Mouse (Mus musculus) forelimb bud, embryonic 11.5 days (tissue): Measurements from ENCODE around the gene Adgrg5.

Source experiments
- DNase-seq: peaks from one replicate; pipeline ENCODE4 v3.0.0-alpha.2; 2012; ENCODE audit warnings: low read depth, low spot score

Gene Adgrg5

DNA sequence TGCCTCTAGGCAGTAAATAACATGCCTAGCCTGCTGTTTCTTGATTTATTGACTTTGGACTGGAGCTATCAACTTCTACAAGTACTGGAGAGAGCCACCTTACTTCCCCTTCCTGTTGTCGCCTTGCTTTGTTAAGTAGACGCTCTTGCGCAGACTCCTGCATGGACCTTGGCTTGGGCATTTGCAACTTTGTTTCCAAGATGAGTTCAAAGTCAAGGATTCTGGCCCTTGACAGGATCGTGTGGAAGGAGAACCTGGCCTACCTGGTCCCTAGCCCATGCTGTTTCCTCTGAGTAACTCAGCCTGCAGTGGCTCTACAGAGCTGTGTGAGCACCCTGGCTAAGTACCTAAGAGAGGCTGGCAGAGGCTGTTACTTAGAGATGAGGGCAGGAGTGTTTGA is 43.6 kb downstream of the Adgrg5 start:
- no peak for DNase-seq

DNA sequence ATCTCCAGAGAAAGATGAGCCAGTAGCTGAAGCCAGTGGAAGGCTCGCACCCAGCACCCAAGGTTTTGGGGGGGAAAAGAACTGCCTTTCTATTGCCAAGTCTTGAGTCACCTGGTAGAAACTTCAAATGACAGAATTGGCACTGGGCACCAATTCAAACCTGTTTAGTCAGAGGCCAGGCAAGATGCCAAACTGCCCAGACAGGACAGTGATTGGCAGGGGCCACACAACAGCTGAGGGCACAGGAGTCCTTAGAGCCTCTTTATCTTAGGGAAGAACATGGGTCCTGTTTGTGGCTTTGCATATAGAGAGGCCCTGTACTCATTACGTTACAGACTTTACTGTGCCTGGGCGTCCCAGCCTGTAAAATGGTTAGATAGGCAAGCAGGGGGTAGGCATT is 44.1 kb downstream of the Adgrg5 start:
- no peak for DNase-seq

DNA sequence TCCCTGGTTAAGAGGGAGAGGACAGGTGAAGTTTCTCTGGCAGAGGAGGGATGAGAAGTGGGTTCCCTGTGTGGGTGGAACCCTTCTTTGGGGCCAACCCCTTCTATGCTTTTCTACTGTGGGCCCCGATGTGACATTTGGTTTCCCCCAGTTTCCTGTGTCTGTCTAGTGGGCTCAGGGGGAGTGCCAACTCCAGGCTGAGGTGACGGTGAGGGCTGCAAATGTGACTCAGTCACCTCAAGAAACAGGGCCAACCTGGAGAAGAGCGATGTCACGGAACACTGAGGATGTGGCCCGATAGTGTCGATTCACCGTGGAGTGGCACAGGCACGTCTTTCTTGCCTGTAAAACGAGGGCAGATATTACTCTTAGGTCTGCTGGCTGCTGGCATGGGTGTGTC is 49.8 kb downstream of the Adgrg5 start:
- DNase-seq = no peak

DNA sequence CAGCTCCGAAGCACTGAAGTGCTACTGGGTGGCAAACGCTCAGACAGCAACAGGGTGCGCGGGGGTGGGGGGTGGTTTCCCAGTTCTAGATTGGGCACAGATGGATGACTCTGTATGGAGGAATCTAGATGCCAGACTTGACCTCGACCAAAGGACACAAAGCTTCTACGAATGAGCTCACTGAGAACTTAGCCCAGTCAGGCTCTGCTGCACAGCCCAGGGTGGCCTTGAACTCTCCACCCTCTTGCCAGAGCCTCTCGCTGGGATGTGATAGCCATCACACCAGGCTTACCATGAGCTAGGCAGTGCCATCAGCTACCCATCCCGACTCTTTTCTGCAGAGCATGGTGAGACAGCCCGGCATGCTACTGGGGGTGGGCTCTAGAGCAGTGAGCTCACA is 50.3 kb downstream of the Adgrg5 start:
- no peak for DNase-seq

DNA sequence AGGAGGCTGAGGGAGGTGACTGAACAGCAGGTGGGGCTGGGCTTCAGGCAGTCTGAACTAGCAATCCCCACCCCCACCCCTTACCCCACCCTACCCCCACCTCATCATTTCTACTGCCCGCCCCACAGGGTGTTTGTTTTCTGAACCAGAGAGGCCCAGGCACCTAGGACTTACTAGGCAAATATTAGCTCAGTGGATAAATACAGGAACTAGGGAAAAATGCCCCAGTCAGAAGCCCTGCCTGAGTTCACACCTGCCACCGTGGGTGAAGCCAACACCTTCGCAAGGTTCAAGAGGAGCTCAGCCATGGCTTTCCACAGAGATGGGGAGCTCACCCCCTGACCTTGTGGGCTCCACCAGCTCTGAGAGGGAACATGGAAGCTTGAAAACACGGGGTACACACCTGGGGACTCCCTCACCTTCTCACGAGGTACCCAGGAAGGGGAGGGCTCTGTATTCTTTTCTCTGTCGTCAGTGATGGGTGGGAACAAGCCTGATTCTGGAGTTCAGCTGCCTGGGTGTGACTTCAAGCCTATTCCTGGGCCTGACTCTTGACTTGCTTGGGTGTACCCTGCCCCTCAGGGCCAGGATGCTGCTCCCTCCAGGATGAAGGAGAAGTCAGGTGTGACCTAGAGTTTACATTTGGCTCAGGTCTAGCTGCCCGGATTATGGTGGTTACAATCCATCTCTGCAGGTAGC is 51.1 kb downstream of the Adgrg5 start, which contains the start of gene Adgrg1:
Adgrg1 (plus strand) TSS at position 285 of the 699 bp plus-strand sequence.
- no peak for DNase-seq

DNA sequence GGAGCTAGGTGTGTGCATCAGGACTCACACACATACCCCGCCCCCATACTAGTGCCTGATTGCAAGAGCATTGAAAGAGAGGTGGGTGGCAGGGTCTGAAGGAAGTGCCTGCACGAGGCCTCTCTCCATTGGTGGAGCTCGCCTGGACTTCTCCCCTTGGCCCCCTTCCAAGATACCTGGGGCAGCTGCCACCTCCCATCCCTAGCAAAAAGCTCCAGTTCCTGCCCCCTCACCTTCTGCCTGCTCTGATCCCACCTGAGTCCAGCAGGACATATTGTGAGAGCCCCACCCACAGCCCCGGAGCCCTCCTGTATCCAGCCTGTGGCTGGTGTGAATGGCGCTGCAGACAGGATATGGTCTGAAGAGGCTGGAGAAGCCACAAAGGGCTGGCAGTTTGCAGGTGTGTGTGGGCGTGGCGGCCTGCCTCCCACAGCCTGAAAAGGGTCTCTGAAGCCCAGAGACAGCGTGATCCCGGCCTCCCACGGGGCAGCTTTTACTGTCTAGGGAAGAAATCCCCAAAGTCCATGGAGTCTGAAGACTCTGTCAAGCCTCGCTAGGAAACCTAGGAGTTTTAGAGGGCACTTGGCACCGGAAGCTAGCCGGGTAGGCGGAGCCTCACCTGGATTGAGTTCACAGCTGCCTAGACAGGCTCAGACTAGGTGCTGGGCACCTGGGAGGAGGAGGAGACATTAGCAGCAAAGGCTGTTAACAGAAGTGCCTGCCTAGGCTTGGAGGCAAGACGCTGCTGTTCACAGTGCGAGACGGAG is 53.3 kb downstream of the Adgrg5 start:
- no peak for DNase-seq

DNA sequence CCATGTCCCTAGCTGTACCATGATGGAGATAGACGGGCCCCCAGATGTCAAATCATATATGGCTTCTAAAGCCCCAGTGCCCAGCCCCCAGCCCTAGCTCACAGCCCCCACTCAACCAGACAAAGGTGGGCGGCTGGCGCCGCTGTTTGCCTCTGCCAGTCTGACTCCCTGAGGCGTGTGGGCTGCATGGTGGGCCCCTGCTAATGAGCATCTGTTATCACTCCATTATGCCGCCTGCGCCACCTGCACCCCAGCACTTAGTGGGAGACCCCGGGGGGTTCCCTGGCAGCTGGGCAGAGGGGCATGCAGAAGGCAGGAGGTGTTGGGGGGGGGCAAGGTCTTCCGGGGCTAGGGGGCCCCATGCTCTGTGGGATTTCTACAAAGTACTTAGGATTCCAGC is 54.6 kb downstream of the Adgrg5 start:
- DNase-seq = no peak

DNA sequence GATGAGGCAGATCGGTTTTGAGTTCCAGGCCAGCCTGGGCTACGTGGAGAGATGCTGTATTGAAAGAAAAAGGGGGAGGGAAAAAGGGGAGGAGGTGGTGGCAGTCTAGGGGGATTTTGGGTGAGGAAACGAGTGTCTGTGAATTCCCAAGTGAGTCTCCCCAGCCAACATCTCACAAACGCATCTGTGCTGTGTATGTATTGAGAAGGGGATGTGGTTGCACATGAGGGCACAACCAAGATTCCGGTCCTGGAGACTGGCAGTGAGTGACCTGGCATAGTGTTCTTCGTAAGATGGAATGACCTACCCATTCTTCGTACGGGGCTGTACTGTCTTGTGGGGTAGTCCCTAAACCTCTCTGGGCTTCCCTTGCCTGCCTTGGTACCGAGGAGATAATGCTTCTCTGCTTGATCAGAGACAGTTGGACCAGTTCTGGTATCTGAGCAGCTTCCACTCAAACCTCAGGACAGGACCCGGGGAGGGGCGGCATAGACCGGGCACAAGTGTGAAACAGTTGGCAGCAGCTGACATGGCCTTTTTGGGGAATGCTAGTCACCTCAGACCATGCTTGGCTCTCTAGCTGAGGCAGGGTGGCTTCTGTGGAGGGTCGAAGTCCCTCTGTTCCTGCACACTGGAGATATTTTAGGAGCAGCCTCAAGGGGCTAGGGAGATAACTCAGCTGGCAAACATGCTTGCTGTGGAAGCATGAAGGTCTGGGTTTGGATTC is 55.3 kb downstream of the Adgrg5 start:
- no peak for DNase-seq

DNA sequence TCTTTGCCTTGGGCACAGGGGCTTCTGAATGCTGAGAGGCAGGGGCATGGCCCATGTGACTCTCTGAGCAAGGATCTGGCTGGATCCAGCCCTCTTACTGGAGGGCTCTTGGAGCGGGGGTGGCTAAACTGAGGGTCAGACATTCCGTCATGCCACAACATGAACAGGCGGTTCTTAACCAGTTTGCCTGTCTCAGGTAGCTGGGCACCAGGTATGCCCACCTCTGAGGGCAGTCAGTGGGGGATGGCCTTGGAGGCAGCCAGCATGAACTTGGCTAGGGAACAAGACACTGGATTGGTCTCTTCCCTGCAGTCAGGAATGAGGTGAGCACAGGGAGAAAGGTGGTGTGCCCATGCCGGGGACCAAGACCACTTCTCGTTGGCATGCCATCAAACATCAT is 56.7 kb downstream of the Adgrg5 start:
- no peak for DNase-seq

DNA sequence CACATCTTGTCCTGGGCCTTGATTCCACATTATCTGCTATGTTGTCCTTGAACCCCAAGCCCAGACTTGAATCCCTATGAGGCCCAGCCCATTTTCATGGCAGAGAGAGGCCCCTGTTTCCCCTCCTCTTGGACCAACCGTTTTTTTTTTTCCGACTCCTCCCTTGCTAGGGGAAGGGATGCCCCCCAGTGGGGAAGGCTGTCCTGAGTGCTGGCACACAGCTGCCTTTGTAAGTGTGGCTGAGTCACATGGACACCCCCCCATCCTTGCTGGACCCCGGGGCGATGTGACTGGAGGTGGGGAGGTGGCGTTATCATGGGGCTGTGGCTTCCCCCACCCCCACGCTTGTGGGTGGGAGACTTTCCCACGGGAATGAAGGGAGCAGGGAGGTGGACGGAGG is 57.5 kb downstream of the Adgrg5 start:
- no peak for DNase-seq

DNA sequence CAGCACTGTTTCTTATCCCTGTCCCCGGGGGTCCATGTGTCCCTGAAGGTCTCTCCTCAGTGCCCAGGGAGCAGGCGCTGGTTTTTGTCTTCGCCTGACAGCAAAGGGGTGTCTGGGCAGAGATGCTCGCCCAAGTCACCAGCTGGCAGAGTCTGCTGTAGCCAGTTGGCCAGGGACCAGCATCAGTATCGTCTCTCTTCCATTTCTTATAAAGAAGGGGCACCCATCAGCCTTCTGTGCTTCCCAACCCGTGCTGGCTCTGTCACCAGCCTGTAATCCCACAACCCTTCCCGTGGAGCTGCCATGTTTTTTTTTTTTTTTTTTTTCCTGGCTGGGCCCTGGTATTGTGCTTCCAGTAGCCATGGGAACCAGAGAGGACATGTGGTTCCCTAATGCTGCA is 58.4 kb downstream of the Adgrg5 start:
- DNase-seq = no peak

DNA sequence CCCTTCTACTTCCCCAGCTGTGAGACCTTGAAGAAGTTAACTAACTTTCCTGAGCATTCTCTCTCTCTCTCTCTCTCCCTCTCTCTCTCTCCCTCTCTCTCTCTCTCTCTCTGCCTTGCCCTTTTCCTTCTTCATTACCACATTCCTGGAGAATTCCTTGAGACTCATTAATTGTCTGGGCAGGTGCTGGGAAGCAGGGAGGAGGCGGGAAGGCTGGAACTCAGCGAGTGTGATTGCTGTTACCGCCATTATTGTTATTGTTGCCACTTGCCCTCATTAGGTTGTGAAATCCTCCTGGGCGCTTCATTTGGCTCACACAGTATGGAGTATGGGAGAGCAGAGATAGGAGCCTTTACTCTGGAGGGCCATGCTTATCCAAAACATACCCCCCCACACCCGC is 59.7 kb downstream of the Adgrg5 start:
- no peak for DNase-seq

DNA sequence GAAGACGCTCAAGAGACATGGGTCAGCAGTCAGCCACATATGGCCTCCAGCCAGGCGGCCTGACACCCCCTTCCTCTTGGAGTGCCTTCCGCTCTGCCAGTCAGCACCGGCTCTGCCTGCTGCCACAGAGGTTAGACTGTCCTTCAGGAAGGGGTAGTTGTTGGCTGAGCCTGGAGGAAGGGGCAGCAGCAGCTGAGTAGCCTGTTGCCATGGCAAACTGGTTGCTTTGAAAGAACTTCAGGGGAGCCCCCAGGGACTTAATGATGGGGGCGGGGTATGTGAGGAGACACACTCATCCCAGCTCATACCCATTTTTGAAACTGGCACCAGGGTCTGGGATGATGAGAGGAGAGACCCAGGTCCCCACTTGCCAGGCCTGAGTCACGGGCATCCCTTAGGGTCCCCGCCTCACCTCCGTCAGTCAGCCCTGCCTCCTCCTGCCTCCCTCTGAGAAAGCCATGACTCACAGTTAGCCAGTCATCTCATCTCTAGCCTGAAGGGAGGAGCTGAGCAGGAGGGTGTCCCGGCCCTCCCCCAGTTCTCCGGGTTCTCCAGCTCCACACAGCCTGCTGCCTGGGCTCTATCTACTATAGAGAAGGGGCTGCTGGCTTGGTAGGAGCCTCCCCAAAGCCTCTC is 60.5 kb downstream of the Adgrg5 start:
- DNase-seq = no peak

DNA sequence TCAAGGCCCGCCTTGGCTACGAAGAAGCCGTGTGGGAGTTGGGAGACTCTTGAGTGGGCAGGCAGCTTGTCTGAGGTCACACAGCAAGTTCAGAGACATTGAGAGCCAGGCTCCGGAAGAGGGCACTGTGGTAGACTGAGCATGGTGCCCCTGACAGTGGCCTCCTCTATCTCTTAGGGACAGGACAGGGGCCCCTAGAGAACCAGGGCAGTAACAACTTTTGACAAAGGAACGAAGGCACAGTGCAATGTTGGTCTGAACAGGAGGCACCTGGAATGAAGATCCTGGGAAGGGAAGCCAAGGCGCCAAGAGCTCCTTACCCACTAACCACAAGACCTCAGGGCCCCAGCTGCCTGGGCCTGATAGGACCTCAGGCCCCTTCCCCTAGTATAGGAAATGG is 61.5 kb downstream of the Adgrg5 start:
- DNase-seq = no peak

DNA sequence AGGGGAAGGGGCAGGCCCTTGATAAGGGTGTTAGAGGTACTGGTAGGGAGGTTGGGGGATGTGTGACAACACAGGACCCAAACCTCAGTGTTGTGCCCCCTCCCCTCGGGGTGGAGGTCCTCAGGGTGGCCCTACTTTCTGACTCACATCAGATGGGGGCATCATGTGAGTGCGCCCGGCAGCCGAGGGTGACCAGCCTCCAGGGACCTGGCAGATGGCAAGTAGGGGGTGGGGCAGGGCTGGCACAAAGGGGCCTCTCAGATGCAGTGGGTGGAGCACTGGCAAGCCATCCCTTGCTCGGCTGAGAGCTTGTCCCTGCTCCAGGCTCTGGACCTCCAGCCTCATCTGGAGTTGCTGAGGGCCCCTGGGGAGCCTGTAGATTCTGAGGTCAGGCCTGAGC is 63.2 kb downstream of the Adgrg5 start:
- DNase-seq = no peak

DNA sequence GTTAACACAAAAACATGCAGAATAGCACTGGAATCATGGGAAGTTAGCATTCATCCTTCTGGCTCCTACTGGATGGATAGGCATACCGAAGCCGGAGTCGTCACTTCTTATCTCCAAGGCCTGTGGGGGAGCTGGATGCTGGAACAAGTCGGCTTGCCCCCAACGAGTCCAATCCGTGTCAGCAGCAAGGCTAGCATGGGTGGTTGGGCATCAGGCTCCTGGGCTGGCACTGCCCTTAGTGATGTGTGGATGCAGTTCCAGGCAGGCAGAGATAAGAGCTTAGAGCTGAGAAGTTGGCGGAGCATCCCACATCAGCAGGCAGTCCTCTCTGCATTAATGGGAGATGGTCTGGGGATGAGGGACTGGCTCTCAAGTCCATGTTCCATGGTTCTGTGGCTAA is 64.1 kb downstream of the Adgrg5 start:
- no peak for DNase-seq

DNA sequence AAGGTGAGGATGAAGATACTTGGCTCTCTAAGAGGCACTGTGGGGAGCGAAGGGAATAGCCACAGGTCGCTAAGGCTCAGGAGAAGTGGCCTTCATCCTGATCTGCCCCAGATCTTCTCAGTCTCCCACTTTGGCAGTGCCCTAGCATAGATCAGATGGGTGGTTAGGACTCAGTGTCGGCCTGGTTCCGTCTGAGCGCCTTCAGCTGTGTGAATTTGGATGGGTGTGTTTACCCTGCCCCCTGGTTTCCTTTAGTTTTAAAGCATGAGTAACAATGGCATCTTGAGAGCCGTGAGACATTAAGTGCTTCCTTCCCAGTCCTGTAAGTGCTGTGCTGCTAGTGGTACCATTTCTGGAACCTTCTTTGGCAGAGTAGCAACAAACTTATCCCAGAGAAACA is 65.1 kb downstream of the Adgrg5 start:
- DNase-seq = no peak

DNA sequence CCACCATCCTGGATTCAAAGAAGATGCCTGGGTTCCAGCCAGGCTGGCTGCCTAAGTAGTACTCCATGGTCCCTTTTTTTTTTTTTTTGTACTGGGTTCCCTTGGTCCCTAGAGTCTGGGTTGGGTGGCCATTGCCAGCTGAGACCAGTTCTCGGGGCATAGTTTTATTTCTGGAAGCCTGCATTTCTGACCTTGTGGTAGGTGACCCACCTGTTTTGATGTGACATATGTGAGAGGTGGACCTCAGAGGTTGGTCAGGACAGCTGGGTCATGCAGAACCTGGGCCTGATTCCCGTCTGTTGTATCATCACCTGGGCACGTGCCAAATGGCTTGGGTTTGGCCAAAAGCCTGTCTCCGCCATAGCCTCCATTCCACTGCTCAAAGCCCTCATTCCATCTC is 66.2 kb downstream of the Adgrg5 start:
- DNase-seq = no peak

DNA sequence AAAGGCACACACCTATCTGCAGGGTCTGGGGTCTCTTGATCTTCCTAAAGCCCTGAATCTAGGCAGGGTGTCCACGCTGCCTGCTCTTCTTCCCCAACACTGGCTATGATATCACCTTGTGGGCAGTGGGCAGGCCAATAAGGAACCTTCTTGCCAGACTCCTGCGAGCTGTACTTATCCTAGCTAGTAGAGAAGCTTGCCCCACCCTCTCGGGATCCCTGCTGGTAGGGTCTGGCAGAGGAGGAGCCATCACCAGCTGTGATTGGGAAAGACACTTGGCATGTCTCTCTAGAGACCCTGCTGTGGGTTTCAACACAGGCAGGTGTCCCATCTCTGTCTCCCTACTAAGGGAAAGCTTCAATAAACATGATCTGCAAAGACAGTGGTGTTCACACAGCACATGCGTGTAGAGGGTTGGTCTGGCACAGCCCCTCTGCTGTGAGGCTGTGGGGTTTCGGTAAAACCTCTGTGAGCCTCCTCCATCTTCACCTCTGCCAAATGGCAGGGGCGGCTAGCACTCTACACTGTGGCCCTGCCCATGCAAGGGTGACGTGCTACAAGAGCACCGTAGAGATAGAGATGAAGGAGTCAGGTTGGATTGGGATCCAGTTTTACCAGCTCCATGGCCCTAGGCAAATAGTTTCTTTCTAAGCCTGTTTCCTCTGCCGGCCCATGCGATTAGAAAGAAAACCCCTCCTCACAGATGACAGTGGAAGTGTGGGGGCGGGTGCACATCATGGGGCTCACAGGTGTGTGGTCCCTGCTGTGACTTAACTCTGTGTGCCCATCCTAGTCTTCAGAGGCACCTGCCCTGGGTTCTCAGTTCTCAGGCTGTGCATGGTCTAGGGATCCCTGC is 67.3 kb downstream of the Adgrg5 start:
- DNase-seq = no peak

DNA sequence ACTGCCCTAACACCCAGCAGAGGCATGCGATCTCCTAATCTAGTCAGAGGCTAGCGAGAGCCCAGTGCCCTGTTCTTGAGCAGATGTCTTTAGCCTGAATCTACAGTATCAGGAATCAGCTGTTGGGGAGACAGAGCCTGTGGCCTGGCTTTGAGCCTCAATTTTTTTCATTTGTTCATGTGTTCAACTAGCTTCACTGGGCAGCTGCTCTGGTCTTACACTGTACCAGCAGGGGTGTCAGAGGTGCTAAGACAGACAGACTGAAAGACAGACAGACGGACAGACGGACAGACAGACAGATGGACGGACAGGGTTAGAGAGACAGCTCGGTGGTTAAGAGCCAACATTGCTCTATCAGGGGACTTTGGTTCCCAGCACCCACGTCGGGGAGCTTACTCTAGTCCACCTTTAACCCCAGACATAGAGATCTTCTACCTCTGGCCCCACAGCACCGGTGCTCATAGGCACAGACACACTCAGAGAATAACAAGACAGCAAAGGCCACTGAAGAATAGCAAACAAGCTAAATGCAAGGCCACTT is 68.0 kb downstream of the Adgrg5 start:
- no peak for DNase-seq

DNA sequence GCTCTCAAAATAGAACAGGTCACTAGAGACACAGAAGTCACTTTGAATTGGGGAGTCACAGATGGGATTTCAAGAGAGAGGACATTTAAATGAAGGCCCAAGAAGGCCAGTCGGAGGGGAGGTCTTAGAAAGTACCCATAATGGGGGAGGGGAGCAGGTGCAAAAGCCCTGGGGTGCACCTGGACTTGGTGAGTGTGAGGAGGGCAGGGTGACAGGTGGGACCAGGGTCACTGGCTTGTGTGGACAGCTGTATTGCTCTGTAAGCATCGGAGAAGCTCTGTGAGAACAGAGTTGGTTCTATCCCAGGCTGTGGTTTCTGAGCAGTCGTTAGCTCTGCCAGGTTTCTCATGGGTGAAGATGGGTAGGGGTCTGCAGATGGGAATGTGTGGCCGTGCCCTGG is 68.5 kb downstream of the Adgrg5 start:
- no peak for DNase-seq
